Mouse (Mus musculus) ovary, adult 18-20 months (tissue): ENCODE measurements around the gene Baiap3.

Experiments used
- DNase-seq: peaks from one replicate; pipeline ENCODE4 v3.0.0; 2022; ENCODE audit warnings: low spot score, mixed read lengths

Gene Baiap3

DNA sequence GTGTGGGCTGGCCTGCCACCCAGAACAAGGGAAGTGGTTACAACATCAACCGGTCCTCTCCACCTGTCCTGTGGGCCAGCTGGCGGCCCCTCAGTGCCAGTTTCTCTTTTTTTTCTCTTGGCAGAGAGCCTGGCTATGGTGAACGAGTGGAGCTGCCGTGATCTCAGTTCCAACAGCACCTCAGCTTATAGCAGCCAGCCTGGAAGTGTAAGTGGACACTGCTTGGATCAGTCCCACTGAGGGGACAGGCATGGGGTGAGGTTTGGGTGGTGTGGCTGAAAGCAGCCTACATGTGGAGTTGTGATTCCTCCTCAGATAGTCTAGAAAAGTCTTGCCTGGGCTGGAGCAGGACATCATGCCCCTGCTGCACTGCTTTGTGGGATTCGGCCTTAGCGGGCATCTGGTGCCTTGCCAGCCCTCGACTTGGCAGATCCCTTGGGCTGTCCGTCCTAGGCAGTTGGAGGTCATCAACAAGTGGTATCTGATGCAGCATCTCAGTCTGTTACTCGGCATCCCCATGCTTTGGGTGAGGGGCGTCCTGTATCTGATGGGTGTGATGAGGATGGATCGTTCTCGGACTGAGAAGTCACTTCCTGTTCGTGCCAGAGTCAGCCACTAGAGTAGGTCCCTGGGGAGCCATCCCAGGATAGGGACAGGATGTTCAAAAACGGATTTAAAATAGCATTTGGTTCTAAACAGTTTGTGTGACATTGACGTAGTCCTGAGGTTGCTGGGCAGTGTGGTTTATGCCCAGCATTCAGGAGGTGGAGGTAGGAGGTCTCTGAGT is 45.3 kb downstream of the Baiap3 start:
- no peak for DNase-seq

DNA sequence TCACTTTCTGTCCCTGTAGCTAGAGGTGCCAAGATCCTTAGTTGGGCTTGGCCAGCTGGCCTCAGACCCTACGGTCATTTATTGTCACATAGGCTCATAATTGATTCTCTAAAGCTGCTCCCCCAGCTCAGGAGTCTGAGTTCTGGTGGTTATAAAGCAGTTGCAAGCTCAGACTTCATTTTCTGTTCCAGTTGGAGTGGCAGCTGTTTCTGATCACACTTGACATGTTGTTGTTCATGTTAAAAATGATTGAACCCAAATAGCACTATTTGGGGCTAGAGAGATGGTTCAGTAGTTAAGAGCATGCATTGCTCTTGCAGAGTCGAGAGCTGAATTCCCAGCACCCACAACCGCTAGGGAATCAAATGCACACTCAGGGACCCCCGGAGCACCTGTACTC is 46.2 kb downstream of the Baiap3 start:
- no peak for DNase-seq

DNA sequence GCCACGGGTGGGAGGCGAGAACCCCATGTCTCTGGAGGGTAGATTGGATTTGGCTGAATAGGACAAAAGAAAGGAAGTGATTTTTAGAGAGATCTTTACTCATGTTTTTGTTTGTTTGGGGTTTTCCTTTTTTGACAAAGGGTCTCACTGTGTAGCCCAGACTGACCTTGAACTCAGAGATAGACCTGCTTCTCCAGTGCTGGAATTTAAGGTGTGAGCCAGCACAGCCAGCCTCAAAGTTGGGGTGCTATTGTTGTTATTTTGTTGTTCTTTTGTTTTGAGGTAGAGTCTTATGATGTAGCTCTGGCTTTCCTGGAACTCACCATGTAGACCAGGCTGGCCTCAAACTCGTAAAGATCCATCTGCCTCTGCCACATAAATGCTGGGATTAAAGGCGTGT is 53.8 kb downstream of the Baiap3 start:
- DNase-seq = no peak
